Mouse (Mus musculus): ENCODE results near the gene 4930518I15Rik.
"Not testable (repeated sequence)": the region's sequence is repeated elsewhere in the genome, so short reads cannot be mapped to it uniquely, and the experiment has no call there.

The 4930518I15Rik gene

DNA sequence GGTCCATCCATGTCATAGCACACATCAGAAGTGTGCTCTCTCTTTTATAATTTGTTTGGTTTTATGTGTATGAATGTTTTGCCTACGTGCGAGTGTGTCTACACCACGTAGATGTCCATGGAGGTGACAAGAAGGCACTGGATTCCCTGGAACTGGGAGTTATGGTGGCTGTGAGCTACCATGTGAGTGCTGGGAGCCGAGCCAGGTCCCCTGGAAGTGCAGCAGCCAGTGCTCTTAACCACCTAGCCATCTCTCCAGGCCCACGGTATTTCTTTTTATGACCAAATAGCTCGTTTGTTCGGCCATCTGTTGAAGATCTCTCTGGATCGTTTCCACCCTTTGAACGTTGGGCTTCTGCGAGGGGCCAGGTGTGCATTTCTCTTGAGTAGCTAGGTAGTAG, 14.4 kb downstream of the 4930518I15Rik start:
- no peak for ATAC-seq (ENCODE audit: low TSS enrichment)

DNA sequence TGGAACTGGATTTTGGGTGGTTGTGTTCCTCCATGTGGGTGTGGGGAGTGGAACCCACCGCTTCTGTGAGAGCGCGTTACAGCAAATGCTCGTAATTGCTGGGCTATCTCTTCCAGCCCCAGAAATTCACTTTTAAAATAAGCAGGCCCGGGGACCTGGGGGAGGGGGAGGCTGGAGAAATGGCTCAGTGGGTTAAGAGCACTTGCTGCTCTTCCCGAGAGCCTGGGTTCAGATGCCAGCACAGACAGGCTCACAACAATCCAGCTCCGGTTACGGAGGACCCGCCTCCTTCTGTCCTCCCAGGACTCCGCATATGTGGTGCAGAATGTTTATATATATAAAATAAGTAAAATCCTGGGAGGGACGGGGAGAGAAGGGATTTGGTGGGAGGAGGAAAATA, 15.0 kb downstream of the 4930518I15Rik start:
- ATAC-seq (ENCODE audit: low TSS enrichment), result no peak

DNA sequence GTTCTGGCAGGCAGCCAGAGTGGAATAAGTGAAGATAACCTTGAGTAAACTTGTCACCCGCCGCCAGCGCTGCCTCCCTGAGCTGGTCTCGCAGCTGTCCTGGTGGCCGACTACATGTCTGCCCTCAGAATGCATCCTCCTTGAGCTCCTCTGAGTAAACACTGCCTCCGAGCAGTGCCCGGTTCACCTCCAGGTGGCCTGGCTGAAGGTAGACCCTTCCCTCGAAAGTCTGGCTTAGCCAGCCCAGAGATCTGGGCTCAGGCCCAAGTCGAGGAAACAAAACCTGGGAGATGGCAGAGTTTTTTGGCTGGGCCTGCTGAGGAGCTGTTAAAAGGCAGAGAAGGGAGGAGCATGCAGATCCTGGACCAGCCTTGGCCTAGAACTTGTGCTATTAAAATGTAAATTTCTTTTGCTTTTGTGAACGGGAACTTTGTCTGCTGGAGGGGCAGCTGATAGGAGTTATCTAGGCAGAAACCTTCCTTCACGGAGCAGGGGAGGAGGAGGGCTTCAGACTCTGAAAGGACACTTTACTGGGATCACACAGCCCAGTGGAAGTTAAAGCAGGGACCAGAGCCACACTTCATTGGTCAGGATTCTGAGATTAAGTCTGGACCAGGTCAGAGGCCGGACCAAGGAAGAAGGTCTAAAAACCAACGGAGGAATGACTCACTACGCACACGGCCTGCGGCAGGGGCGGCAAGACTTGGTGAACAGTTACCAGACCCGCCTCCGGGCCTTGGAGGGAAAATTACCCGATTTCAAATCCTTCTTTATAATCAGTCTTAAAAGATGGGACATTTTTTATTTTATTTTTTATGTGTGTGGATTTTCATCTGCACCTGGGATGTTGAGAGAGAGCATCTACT, 15.7 kb downstream of the 4930518I15Rik start:
- ATAC-seq (ENCODE audit: low TSS enrichment), result peak; percentile 48; the same call in 1 of the 2 replicates

DNA sequence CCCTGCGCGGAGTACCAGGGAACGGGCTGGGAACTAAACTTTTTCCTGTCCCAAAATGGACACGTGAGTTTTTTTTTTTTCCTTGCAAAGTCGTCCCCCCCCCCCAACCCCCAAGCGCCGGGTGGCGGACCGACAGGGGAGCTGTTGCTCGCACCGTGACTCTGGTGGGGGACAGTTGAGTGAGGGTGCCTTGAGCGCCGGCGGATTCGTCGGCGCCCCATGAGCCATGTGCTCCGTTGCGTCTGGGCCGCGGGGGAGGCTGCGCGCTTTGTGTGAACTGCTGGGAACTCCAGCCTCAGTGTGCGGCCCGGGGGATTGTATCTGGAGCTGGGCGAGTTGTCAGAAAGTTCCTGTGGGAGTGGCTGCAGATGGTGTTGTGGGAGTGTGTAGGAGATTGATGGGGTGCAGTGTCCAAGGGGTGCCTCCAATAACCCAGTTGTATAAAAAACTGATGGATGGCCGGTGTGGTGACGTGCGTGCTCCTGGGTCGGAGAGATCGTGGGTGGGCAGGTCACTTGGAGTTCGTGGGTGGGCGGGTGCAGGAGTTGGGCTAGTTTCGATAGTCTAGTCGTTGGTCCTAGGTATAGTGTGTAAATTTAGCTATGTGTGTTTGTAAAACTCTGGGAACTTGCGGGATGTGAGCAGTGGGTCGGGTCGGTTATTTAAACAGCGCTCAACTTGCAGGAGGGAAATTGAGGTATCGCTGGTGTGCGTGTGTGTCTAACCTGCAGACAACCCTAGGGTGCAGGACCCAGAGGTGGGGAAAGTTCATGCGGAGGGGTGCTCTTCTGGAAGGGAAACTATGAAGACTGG, 16.5 kb downstream of the 4930518I15Rik start:
- ATAC-seq (ENCODE audit: low TSS enrichment), result peak; percentile 78

DNA sequence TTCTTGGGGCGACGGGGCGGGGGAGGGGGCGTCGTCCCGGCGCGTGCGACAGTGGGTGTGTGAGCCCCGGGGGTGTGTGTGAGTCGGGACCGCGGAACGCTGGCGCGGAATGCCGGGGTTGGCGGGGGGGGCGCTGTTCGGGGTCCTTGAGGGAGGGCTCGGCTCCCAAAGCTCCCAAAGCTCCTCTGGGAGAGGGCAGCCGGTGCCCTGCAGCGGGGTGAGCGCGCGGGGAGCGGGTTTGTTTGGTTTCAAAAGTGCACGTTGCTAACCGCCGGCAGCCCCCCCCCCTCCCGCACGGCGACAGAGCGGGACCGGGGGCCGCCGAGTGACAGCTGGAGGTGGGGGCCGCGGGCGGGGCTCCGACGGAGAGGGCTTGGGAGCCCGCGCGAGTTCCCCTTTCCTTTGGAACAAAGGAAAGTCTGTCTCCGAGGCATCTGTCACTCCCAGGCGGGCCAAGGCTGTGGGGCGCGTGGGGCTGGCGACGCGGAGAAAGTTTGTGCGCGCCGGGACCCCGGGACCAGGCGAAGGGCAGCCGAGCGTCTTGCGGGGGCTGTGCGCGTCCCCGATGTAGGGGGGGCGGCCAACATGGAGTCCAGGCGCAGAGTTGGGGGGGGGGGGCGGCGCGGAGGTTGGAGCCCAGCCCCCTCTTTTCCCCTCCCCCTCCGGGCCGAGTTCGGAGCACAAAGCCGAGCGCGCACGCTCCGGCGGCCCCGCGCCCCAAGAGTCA, 17.3 kb downstream of the 4930518I15Rik start:
- ATAC-seq (ENCODE audit: low TSS enrichment), result no peak

DNA sequence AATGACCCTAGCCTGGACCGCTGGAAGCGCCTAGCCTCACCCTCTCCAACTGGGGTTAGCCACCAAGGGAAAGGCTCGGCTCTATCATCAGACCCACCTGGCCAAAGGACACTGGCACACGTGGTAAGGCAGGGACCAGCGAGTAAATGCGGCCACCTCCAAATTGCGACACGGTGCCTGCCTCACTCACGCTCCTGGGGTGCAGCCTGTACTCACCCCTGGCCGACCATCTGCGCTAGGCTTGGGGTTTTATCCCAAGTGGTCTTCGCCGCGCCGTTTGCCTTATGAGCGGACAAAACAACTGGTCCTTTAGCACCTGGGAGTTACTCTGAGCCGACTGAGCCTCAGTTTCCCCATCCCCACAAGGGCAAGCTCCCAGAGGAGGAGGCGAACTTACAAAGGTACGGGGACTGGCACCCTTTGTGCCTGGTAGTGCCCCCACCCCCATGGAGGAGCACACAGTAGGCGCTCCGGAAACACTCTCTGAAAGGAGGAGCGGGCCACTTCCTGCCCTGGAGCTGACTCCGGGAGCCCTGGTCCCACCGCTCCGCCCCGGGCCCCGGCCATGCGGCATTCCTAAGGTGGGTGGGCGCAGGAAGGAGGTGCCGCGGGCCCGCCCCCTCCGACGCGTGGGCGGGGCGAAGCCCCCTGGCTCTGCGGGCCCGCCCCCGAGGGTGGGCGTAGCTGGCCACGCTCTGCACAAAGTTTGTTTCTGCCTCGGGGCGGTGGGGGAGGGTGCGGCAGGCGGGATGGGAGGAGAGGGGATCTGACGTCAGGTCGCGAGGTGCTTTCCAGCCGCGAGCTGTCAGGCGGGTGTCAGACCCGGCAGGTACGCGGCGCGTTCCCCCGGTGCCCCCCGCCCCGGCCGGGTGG, 18.2 kb downstream of the 4930518I15Rik start, which contains the start of gene Tgif2:
Gene Tgif2, plus strand, starts transcription at position 689 of the 873 bp plus-strand sequence.
- ATAC-seq (ENCODE audit: low TSS enrichment), result no peak

DNA sequence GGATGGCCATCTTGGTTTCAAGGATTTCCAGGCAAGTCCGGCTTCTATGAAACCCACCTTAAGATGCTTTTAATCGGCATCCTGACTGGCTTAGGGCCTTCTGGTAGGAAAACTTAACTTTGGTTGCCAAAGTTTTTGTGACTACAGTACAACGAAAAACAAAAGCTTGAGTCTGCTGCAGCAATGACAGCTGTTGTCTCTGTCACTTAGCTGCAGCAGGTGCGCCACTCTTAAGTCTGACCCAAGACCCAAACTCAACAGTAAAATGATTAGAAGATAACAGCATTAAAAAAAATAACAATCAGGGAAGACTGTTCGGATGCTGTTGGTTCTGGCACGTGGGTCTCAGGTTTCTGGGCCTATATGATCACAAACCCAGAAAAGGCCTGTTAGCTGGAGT, 18.9 kb downstream of the 4930518I15Rik start:
- ATAC-seq (ENCODE audit: low TSS enrichment), result no peak

DNA sequence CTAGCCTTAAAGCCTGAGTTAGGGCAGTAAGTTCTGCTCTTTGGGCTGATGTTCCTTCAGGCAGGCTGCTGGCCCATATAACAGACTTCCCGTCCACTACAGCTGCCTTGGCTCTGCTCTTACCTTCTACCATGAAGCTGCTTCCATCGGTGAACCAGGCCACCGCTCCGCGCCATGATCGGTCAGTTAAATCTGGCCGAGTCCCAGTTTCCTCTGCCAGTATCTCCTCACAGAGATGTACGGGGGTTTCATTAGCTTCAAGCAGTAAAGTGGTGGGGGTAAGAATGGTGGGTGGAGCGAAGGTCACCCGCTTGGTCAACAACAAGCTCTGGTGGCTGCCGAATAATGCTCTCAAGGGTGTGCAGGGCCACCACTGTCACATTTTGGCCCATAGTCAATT, 23.4 kb downstream of the 4930518I15Rik start:
- no peak for ATAC-seq (ENCODE audit: low TSS enrichment)

DNA sequence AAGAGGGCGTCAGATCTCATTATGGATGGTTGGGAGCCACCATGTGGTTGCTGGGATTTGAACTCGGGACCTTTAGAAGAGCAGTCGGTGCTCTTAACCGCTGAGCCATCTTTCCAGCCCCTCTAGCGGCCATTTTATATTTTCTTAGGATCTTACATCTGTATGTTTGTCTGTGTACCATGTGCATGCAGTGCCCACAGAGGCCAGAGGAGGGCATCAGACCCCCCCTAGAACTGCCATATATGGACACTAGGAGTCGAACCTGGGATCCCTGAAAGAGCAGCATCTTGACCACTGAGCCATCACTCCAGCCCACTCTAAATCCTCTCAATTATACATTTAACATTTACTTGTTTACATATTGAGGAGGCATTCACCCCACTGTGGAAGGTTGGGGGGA, 32.6 kb downstream of the 4930518I15Rik start:
- not testable (repeated sequence) for ATAC-seq (ENCODE audit: low TSS enrichment)

DNA sequence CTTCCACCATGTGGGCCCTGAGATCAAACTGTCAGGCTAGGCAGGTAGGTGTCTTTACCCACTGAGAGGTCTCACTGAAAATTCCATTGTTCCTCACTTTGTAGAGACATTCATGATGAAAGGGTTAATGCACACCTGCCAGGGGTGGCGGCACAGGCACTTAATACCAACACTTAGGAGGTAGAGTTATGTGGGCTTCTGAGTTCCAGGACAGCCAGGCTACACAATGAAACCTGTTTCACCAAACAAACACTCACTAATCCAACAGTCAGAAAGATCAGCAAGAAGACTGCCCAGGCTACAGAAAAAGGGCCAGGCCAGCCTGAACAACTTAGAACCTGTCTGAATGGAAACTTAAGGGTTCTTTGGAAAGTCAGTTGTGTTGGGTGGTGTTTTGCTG, 41.6 kb downstream of the 4930518I15Rik start:
- no peak for ATAC-seq (ENCODE audit: low TSS enrichment)

DNA sequence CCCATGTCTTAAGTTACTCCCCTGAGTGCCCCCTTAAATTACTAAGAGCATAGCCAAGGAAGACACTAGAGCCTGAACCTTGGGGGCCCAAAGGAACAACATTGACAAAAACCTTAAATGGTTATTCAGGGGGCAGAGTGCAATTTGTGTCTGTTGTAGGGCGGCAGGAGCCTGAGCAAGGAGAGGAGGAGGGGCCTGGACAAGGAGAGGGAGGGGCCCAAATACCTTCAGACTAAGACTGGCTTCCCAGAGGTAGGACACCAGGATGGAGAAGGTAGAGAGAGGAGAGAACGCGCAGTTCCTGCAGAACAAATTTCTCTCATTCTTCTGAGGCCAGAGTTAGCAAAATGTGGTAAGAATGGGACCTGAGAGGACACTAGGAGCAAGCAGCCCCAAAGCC, 42.3 kb downstream of the 4930518I15Rik start:
- no peak for ATAC-seq (ENCODE audit: low TSS enrichment)

DNA sequence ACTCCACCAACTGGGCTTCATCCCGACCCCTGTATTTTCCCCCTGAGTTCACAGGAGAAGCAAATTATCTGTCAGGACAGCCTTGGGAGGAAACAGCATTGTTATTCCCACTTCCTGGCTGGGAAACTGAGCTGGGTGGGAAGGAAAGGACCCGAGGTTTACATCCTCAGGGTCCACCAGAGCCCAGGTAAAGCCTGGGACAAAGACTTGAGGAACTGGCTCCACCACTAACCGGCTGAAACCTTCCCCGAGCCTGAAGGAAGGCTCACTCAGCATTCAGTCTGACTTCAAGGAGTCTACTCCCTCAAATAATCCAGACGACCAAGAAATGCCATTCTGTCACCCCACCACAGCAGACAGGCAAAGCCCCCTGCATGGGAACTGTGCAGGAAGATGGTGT, 42.9 kb downstream of the 4930518I15Rik start:
- no peak for ATAC-seq (ENCODE audit: low TSS enrichment)

DNA sequence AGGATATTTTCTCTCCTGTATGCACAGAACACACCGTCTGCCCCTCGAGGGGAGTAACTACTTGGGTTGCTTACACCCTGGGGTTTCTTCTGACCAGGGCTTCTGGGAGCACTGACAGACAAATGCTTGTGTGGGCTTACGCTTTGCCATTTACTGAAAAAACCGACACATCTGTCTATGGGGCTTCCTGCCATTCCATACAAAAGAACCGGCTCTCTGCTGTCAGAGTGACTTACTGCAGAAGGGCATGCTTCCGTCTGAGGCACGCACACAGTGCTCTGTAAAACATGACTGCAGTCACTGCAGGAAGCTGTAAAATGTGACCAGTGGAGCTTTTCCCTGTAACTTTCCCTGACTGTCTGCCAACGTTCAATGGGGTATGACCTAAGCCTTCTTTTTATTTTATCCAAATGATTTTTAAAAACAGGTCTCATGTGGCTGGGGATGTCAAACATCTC, 43.4 kb downstream of the 4930518I15Rik start:
- ATAC-seq (ENCODE audit: low TSS enrichment), result no peak

DNA sequence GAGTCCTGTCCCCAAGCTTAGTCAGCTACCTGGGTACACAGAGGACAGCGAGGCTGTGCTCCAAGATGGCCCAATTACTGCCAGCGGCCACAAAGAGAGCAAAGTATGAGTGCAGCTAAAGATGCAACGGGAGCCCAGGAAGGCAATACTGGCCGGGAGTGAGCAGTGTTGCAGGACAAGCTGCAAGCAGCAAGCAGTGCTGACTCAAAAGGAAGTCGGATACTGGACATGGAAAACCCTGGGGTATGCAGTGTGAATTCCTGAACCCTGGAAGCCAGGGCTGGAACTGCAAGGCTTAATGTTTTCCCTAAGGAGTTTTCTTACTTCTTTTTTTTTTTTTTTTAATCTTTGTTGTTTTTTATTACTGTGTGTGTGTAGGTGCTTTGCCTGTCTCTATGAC, 46.2 kb downstream of the 4930518I15Rik start:
- ATAC-seq (ENCODE audit: low TSS enrichment), result no peak

DNA sequence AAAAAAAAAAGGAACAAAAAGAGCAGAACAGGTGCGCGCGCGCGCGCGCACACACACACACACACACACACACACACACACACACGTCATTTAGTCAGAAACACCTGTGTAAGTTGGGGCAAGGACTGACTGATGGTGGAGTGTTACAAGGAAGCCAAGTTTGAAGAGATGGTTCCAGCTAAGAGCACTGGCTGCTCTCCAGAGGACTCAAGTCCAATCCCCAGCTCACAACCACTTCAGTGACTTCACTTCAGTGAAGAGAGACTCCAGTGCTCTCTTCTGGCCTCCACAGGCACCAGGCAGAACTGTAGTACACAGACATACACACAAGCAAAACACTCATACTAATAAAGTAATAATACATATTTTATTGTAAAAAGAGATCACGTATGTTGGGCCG, 47.0 kb downstream of the 4930518I15Rik start:
- no peak for ATAC-seq (ENCODE audit: low TSS enrichment)

DNA sequence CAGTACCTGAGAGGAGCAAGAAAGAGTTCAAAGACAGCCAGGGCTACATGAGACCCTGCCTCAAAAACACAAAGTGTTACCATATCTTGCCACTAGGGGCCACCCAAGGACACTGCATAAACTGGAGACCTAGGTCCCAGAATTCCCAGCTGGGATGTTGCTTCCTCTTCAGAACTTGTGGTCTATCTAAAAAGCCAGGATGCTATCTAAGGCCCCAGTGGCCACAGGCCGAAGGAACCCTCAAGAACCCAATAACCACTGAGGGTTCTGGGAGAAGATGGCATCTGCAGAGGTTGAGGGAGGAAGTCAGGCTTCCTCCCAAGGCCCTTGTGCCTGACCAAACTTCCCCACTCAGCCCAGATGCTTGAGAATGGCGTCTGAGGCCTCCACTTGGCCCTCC, 48.2 kb downstream of the 4930518I15Rik start:
- no peak for ATAC-seq (ENCODE audit: low TSS enrichment)

DNA sequence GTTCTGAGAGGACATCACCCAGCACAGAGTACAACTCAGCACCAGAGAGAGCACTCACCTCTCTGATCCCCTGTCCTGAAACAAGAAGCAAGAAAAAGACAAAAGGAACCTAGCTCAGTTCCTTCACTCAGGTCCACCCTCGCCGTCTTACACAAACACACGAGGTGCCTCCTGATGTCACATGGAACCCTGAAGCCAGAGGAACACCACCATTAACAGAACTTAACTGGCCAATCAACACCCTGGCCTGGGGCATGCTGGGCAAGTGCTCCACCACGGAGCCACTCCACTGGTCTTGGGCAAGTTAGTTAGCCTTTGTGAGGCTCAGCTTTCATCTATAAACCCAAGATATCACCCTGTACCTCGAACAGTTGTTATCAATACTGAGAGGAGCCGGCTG, 50.9 kb downstream of the 4930518I15Rik start:
- ATAC-seq (ENCODE audit: low TSS enrichment), result no peak

Data from frontal cortex, adult (tissue).